Mouse (Mus musculus) MEL (cell line): ENCODE measurements around the gene Lrba.

Source experiments
- CTCF ChIP-seq, 3 experiments: IDR thresholded peaks in 2 of 3; conservative IDR thresholded peaks in 1 of 3; 2 replicates each; pipeline ENCODE4 v1.5.1; 2011 to 2012; ENCODE audit warnings: low read length in 3 of 3, low read depth in 2 of 3, mild to moderate bottlenecking in 2 of 3, improper control_type of control experiment in 1 of 3, inconsistent platforms in 1 of 3, mixed read lengths in 1 of 3, moderate library complexity in 1 of 3; ENCODE audit not compliant: control insufficient read depth in 1 of 3, insufficient read depth in 1 of 3, poor library complexity in 1 of 3, severe bottlenecking in 1 of 3
- EP300 ChIP-seq, 2 experiments: IDR thresholded peaks; 2 replicates each; pipeline ENCODE4 v1.6.1; 2011; ENCODE audit warnings: improper control_type of control experiment in 2 of 2, low read length in 2 of 2, low read depth in 1 of 2, mild to moderate bottlenecking in 1 of 2
- ETS1 ChIP-seq: IDR thresholded peaks from 2 replicates; pipeline ENCODE4 v1.6.1; 2012; ENCODE audit warnings: low read depth, mild to moderate bottlenecking, inconsistent platforms, low read length, improper control_type of control experiment, moderate library complexity
- MAFK ChIP-seq: IDR thresholded peaks from 2 replicates; pipeline ENCODE4 v1.6.1; 2011; ENCODE audit warnings: low read depth, mild to moderate bottlenecking, low read length, improper control_type of control experiment, borderline replicate concordance
- TAL1 ChIP-seq: IDR thresholded peaks from 2 replicates; pipeline ENCODE4 v1.6.1; 2012; ENCODE audit warnings: mild to moderate bottlenecking, inconsistent platforms, low read length, moderate library complexity, mixed read lengths
- TCF12 ChIP-seq: IDR thresholded peaks from 2 replicates; pipeline ENCODE4 v1.6.1; 2014; ENCODE audit warnings: low read depth, mild to moderate bottlenecking, inconsistent platforms, low read length, improper control_type of control experiment, moderate library complexity
- ZNF384 ChIP-seq: IDR thresholded peaks from 2 replicates; pipeline ENCODE4 v1.6.1; 2012; ENCODE audit warnings: low read depth, mild to moderate bottlenecking, inconsistent platforms, low read length, improper control_type of control experiment

DNA sequence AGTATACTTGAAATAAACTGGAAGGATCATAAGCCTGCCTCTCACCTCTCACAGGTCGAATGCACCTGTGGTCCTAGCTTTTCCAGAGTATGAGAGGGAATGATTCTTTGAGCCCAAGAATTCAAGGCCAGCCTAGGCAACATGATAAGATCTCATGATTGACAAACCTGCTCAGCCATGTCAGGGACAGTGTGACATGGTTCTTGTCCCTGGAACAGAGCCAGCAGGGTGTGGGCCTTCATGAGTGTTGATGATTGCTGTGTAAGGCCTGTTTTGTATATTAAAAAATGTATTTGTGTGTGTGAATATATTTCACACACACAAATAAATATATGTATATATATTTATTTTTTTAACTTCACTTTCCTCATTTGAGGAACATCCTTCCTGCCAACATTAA, 29.3 kb downstream of the Lrba start:
- no peak for TF ChIP-seq CTCF (IDR thresholded peaks at IDR 0.05 in 2 of 3, conservative IDR thresholded peaks at IDR 0.05 in 1 of 3; ENCODE audit: control insufficient read depth in 1 of 3, insufficient read depth in 1 of 3, low read depth in 2 of 3, low read length in 3 of 3, poor library complexity in 1 of 3, severe bottlenecking in 1 of 3)
- no peak for TF ChIP-seq TCF12
- TF ChIP-seq EP300 (IDR thresholded peaks at IDR 0.05; ENCODE audit: low read depth in 1 of 2, low read length in 2 of 2) = no peak
- TF ChIP-seq TAL1 = no peak
- no peak for TF ChIP-seq ETS1
- no peak for TF ChIP-seq ZNF384
- no peak for TF ChIP-seq MAFK
